Mouse (Mus musculus) heart, embryonic 14.5 days (tissue): Measurements from ENCODE around the gene Ccdc91. TPM values are rescaled to one million over a fixed set of nuclear protein-coding genes. Genes with fewer than 3 reads are reported as not detected.

Source experiments
- ATAC-seq: fragments of 200-750 bp; cut with Nextera tagmentation; 2 replicates; pipeline ENCODE4 v1.8.0; 2017; ENCODE audit warnings: low read depth, moderate TSS enrichment; ENCODE audit not compliant: insufficient number of reproducible peaks, insufficient read depth, low FRiP score
- H3K27ac ChIP-seq, 2 experiments: fragments of 200-500 bp in 1 of 2; fragments of 300-500 bp in 1 of 2; sonication (generic) in 1 of 2; replicated peaks in 1 of 2; 2 replicates each; pipeline ENCODE4 v1.5.1; 2012 to 2014; ENCODE audit warnings: low read depth in 2 of 2, low read length in 2 of 2, control low read depth in 1 of 2, mild to moderate bottlenecking in 1 of 2, mixed read lengths in 1 of 2; ENCODE audit not compliant: control insufficient read depth in 1 of 2, insufficient read depth in 1 of 2
- H3K27me3 ChIP-seq: fragments of 300-500 bp; sonication (generic); 2 replicates; pipeline ENCODE4 v1.6.1; 2014; ENCODE audit warnings: mild to moderate bottlenecking, low read length, control low read depth; ENCODE audit not compliant: control insufficient read depth, insufficient read depth
- H3K36me3 ChIP-seq: fragments of 300-500 bp; sonication (generic); 2 replicates; pipeline ENCODE4 v1.6.1; 2014; ENCODE audit warnings: mild to moderate bottlenecking, control low read depth, low read length, mixed read lengths; ENCODE audit not compliant: control insufficient read depth, insufficient read depth
- H3K4me1 ChIP-seq, 2 experiments: fragments of 200-500 bp in 1 of 2; fragments of 300-500 bp in 1 of 2; sonication (generic) in 1 of 2; 2 replicates each; pipeline ENCODE4 v1.6.1; 2012 to 2014; ENCODE audit warnings: low read length in 2 of 2, control low read depth in 1 of 2, mixed read lengths in 1 of 2; ENCODE audit not compliant: control insufficient read depth in 2 of 2, insufficient read depth in 2 of 2
- H3K4me2 ChIP-seq: fragments of 300-500 bp; sonication (generic); 2 replicates; pipeline ENCODE4 v1.6.1; 2014; ENCODE audit warnings: mild to moderate bottlenecking, low read length
- H3K4me3 ChIP-seq, 2 experiments: fragments of 200-500 bp in 1 of 2; fragments of 300-500 bp in 1 of 2; sonication (generic) in 1 of 2; 2 replicates each; pipeline ENCODE4 v1.5.1; 2012 to 2014; ENCODE audit warnings: low read length in 2 of 2, mild to moderate bottlenecking in 2 of 2, control low read depth in 1 of 2, low read depth in 1 of 2, moderate library complexity in 1 of 2; ENCODE audit not compliant: control insufficient read depth in 1 of 2, insufficient read depth in 1 of 2
- H3K9ac ChIP-seq: fragments of 300-500 bp; sonication (generic); 2 replicates; pipeline ENCODE4 v1.6.1; 2014; ENCODE audit warnings: mild to moderate bottlenecking, low read length
- H3K9me3 ChIP-seq: fragments of 300-500 bp; sonication (generic); 2 replicates; pipeline ENCODE4 v1.6.1; 2016; ENCODE audit warnings: low read length, control low read depth; ENCODE audit not compliant: control insufficient read depth
- WGBS: fragments of 180-500 bp; shearing (Covaris S2); extraction: QIAGEN DNeasy Blood & Tissue Kit; methylation state at CpG from one replicate; pipeline ENCODE4 v1.1.7; 2014; 5-methylcytosine and 5-hydroxymethylcytosine counted together
- polyA plus RNA-seq: library from polyadenylated mRNA; unstranded; fragments of >200 nt; fragmentation: Nextera tagmentation; extraction: Ambion mirVana; gene quantifications from 2 replicates; pipeline ENCODE4 v1.2.1, GENCODE M21; 2014

The Ccdc91 gene
- polyA plus RNA-seq, result 21.0 and 25.1 TPM in 2 replicates

DNA sequence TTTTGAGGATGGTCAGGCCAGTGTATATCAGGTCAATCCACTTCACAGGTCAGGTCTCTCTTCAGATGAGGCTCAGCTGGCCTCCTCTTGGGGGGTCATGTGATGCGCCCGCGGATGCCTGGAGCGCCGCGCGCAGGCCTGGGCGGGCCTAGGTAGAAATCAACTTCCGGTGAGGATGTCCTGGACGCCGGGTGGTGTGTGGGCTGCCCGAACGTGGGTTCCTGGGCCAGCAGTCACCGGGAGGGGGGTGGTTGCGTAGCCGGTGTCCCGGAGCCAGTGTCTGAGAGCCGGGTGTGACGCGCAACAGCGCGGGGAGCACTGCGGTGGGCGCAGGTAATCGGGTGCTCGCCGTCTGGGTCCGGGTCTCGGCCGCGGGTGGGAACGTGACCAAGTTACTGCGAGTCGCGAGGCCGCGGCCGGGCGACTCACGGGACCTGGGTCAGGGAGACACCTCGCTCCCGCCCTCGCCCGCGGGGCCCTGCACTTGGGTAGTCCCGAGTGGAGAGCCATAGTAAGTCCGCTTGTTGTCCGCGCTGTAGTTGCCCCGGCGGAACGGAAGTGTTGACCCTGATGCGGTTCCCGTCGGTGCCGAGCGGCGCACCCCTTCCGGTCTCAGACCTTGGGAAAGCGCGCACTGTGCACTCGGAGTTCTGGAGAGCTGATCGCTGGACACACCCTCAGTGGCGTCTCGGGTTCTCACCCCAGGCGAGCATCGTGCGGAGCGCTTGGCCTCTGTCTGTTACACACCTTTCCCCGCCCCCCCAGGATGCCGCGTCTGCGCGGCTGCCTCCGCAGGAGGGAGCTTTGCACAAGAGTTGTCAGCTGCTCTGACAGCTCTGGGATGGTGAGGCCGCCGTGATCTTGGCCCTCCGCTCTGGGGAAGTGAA, at the start of gene Ccdc91:
Gene Ccdc91, plus strand, starts transcription at position 102 of the 887 bp plus-strand sequence.
- Histone ChIP-seq H3K36me3 (no peaks in the 10 kb centered on the region), H3K4me1 (peaks cover 4 to 5% of the 10 kb centered on the region in 2 experiments; a peak in 3 of 4 replicates), H3K4me3 (peak within 1 kb of the TSS; percentile 73), H3K4me2 (peak within 1 kb of the TSS; percentile 89), H3K27ac (peak within 1 kb of the TSS; percentile 58 to 82), H3K9me3 (no peaks in the 10 kb centered on the region), H3K27me3 (no peaks in the 10 kb centered on the region), H3K9ac (peak within 1 kb of the TSS; percentile 83)
- peak; percentile 91 for ATAC-seq
- under 1% methylated on average over 78 of the region's 78 CpGs for WGBS

DNA sequence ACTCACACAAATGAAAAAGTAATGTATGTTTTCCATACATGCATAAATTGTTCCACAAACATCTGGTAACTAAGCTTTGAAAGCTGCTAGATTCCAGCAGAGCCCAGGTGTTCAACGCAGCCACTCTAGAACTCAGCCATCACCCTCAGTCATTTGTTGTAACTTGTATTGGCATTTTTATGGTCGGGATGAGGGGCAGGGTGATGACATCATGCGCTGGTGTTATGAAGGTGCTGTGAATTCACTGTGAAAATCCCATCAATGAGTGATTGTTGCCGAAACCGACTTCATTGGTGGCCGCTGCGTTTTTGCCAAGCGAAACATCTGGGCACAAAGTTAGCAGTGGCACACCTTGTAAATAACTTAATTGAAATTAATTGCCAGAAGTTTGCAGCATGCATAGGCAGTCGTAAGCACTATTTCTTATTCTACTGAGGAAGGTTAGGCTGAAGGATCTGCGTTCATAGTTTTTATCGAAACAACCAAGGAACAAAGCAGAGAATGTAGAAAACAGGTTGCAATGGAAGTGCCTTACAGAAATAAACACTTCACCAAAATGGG, 48.6 kb upstream of the Ccdc91 start:
- Histone ChIP-seq H3K27me3 (no peaks in the 10 kb centered on the region), H3K9ac (no peak overlapping the region), H3K36me3 (no peaks in the 10 kb centered on the region), H3K9me3 (no peaks in the 10 kb centered on the region), H3K4me1 (no peaks in the 10 kb centered on the region), H3K27ac (no peak overlapping the region), H3K4me3 (no peak overlapping the region), H3K4me2 (no peak overlapping the region)
- ATAC-seq, result no peak
- 87% methylated on average over 11 of the region's 11 CpGs for WGBS

DNA sequence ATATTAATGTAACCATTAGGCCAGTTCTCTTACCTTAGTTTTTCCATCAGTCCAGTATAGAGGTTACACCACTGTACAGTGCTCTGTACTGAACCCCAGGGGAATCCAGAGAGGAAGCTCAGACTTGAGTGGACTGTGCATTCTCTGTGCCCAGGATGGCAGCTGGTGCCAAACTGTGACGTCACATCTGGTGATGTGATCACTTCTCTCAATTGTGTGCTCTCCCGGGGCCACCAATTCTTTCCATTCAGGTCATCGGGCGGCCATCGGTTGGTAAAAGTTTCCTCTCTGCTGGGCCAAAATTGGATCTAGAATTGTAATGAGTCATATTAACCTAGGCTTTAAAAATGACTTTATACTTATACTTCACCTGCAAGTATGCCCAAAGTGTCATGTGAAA, 19.9 kb upstream of the Ccdc91 start:
- no peak overlapping the region for H3K4me2 ChIP-seq
- H3K36me3 ChIP-seq, result no peaks in the 10 kb centered on the region
- H3K4me1 ChIP-seq, result no peaks in the 10 kb centered on the region
- H3K4me3 ChIP-seq, result no peak overlapping the region
- H3K27ac ChIP-seq, result no peak overlapping the region
- 74% methylated on average over 5 of the region's 5 CpGs for WGBS
- H3K9ac ChIP-seq, result no peak overlapping the region
- no peaks in the 10 kb centered on the region for H3K27me3 ChIP-seq
- no peak for ATAC-seq
- H3K9me3 ChIP-seq, result no peaks in the 10 kb centered on the region

DNA sequence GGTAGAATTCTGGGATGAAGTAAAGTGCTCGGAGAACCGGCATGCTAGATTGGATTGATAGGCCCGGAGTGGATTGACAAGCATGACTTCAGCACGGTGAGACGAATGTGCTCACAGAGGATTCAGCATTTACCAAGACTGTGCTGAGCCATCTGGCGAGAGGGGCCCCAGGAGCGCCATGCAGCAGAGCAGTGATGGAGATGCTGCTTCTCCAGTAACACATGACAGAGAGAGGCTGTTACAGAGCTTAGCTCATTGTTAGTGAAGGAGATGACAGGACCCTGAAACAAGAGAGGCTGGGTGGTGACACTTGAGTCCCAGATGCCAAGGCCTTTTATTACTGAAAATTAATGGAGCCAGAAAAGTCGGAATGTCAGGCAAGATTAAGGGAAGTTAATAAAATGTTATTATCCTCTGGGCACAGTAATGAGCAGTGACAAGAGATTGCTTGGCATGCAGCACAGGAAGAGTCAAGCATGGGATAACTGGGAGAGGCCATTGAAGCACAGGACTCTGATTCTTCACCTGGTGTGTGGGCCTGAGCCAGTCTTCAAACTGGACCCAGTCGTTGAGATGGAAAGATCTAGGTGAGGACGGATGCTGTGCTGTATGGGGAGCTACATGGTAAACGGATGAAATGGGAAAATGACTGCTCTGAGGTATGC, 16.9 kb upstream of the Ccdc91 start:
- H3K36me3 ChIP-seq, result no peaks in the 10 kb centered on the region
- no peaks in the 10 kb centered on the region for H3K9me3 ChIP-seq
- no peaks in the 10 kb centered on the region for H3K4me1 ChIP-seq
- no peak for ATAC-seq
- 75% methylated on average over 11 of the region's 11 CpGs for WGBS
- H3K4me2 ChIP-seq, result no peak overlapping the region
- H3K27ac ChIP-seq, result no peak overlapping the region
- H3K27me3 ChIP-seq, result no peaks in the 10 kb centered on the region
- H3K4me3 ChIP-seq, result no peak overlapping the region
- H3K9ac ChIP-seq, result no peak overlapping the region

DNA sequence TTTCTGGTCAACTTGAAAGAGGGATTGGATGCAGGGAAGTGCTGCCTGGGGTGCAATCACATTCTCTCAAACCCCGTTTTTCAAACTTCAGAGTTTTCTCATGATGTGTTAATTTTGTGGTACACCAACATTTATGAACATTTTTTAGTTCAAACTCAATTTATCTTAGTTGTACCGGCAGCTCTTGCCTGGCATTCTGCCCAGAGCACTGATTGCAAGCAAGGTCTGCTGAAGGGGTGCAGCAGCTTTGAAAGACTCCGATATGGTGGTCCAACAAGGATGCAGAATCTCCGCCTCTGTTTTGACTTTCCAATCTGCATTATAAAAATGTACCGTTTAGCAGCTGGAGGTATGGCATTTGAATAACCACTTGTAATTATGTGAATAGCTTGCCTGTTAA, 5.6 kb upstream of the Ccdc91 start:
- Histone ChIP-seq H3K9me3 (no peaks in the 10 kb centered on the region), H3K36me3 (no peaks in the 10 kb centered on the region), H3K4me3 (no peak overlapping the region), H3K9ac (no peak overlapping the region), H3K4me2 (no peak overlapping the region), H3K27ac (no peak overlapping the region), H3K4me1 (no peaks in the 10 kb centered on the region), H3K27me3 (no peaks in the 10 kb centered on the region)
- 37% methylated on average over 5 of the region's 5 CpGs for WGBS
- ATAC-seq, result no peak

DNA sequence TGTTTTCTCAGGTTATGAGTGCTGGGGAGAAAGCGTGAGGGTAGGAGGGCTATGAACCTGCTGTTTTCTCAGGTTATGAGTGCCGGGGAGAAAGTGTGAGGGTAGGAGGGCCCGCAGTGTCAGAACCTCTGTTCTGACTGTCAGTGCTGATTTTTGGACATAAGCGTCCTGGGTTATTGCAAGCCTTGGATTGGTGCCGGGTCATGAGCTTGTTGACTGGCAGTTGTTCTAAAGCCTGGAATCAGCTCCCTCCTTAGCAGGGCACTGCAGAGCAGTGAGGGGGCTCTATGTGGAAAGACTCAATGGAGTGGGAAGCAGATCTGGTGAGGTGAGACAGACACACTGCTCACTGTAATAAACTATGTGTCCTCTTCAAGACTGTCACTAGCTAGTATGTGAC, 5.5 kb downstream of the Ccdc91 start:
- 87% methylated on average over 5 of the region's 5 CpGs for WGBS
- no peak for ATAC-seq
- no peak overlapping the region for H3K4me2 ChIP-seq

DNA sequence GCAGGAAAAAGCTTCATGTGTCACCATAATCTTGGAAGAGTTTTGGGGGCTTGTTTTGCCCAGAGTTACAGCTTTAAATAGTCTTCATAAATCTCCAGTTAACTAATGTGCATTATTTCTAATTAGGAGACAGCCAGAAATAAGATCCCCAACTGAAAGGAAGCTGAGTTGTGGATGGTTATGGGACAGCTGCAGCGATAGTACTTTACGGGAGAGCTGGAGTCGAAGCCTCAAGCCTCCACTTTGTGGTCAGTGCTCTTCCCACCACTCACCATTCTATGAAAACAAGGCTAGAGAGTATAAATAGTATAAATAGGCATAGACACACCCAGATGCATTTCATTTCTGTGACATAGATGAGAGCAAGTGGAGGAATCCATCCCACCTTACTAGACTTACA, 14.5 kb downstream of the Ccdc91 start:
- H3K4me2 ChIP-seq, result no peak overlapping the region
- no peaks in the 10 kb centered on the region for H3K9me3 ChIP-seq
- no peak overlapping the region for H3K9ac ChIP-seq
- H3K4me3 ChIP-seq, result no peak overlapping the region
- H3K27ac ChIP-seq, result no peak overlapping the region
- no peaks in the 10 kb centered on the region for H3K4me1 ChIP-seq
- WGBS, result 98% methylated on average over 3 of the region's 3 CpGs
- ATAC-seq, result no peak
- no peaks in the 10 kb centered on the region for H3K27me3 ChIP-seq
- no peaks in the 10 kb centered on the region for H3K36me3 ChIP-seq

More for the DNA sequence above, 5.5 kb downstream of the Ccdc91 start:
- H3K4me3 ChIP-seq, result no peak overlapping the region
- H3K9me3 ChIP-seq, result no peaks in the 10 kb centered on the region
- no peak overlapping the region for H3K27ac ChIP-seq
- H3K36me3 ChIP-seq, result no peaks in the 10 kb centered on the region
- no peak overlapping the region for H3K9ac ChIP-seq
- peaks cover 4 to 5% of the 10 kb centered on the region in 2 experiments; a peak in 3 of 4 replicates for H3K4me1 ChIP-seq
- no peaks in the 10 kb centered on the region for H3K27me3 ChIP-seq
